Mouse (Mus musculus) c-Kit-positive CD71-positive TER-119-positive erythroid progenitor cells, embryonic 14.5 days (primary cell): Measurements from ENCODE around the gene Tmem132a.

ENCODE experiments used
- DNase-seq: peaks from one replicate; pipeline ENCODE4 v3.0.0-alpha.2; 2013; ENCODE audit warnings: low spot score

The Tmem132a gene

GRCm38 (mm10) chr19:10832030-10832429 lies 37.7 kb downstream of the Tmem132a start:
- no peak for DNase-seq

DNA sequence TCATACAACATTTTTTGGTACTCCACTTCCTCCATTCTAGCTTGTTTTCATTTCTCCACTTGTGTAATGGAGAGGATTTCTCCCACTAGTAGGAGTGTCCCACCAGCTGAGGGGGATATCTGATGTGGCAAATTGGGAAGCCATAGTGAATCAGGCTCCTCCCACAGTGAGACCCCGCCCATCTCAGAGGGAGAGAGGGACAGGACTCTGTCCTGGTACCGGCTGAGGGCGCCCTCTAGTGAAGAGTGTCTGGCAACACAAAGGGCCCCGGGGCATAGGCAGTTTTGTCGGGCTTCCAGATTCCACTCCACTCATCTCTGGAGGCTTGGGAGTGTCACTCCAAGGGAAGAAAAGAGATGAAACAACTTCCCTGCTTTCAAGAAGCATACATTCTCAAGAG lies 38.3 kb downstream of the Tmem132a start:
- DNase-seq: peak; percentile 40

GRCm38 (mm10) chr19:10829436-10830175 lies 40.1 kb downstream of the Tmem132a start, which contains the start of gene Cd6:
Gene Cd6 (minus strand): TSS chr19:10830058.
- no peak for DNase-seq

DNA sequence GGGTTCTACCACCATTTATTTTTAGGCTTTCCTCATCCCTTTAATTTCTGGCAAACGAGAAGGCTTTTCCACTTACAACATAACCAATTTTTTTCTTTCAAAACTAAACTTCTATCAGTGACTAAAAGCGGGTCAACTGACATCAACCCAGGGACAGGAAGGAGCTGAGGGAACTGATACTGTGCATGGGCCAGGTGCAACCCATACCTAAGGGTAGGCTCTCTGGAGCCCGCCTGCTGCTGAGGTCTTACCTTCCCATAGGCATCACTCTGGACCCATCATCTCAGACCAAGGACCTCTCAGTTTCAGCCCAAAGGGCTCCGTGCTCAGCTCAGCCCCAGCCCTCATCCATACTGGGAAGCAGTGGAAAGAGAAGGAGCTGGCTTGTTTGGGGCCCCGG lies 41.4 kb downstream of the Tmem132a start:
- DNase-seq: no peak

- no peak for DNase-seq
Observed at GRCm38 (mm10) chr19:10824061-10824460, 45.7 kb downstream of the Tmem132a start.

GRCm38 (mm10) chr19:10822534-10822933 lies 47.2 kb downstream of the Tmem132a start:
- no peak for DNase-seq

DNA sequence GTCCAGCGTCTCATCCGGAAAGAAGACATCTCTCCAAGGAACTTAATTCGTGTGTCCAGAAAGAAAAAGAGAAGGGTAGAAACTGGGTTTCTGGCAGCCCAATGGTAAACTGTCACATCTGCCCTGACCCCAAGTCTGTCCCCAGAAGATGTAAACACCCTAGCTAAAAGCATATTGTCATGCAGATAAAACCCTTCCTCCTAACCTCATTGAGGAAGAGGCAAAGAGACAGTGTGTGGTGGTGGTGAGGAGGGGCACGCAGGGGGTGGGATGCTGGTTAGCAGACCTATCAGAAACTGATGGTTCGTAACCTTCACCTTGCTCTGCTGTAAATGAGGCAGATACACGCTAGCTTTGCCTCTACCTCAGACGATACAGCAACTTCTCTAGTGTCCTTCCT lies 48.4 kb downstream of the Tmem132a start:
- DNase-seq: no peak

DNA sequence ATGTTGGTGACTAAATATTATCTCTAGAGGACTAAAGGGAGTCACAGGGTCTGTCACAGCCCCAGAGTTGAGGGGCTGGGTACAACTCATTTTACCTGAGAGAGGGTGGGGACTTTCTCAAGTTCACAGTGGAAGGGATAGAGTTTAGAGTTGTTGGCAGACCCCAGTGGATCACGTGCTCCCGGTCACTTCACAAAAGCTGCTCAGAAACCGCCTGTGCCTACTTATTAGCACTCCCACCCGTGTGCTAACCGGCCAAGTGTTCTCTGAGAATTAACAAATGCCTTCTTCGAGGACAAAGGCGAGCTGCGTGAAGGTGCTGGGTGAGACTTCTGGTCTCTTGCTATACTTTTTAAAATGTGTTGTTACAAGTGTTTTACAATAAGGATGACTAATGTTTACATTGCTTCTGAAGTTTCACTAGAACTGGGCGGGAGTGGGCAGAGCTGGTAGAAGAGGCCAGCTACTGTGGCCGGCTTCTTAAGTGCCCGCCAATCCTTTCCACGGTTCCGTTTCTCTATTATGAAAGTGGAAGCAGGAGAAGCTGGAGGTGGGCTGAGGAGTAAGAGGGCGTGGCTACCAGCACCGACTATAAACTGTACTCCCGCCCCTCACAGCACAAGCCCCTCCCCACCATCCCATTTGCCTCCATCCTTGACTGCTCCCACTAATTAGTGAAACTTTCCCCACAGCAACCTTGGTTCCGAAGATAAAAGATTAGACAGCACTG lies 51.4 kb downstream of the Tmem132a start:
- DNase-seq: no peak

DNA sequence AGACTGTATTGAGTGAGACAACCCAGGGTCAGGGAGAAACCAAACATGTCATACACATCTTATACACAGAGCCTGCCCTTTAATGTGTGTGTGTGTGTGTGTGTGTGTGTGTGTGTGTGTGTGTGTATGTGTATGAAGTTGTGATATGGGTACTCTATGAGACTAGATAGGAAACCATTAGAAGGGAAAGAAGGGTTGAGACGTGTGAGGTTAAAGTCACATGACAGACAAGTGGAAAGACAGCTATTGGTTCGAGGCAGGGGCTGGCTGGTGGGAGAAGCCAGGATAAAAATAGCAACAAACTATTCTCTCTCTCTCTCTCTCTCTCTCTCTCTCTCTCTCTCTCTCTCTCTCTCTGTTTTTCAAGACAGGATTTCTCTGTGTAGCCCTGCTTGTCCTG lies 53.3 kb downstream of the Tmem132a start:
- no peak for DNase-seq

DNA sequence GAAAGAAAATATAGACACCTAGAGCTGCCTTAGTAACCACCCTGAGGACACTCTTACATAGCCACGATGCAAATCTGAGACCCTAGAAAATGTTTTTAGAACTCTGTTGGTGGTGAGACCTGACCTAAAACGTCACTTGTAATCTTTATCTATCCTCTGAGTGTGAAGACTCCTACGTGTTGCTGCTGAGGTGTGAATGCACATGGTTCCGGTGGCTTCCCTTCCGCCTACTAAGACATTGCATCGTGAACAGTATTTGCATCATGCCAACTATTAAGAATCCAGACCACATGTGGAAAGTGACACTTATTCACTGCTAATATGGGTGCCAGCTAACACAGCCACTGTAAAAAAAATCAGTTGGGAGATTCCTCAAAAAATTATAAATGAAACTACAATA lies 53.9 kb downstream of the Tmem132a start:
- DNase-seq: no peak

DNA sequence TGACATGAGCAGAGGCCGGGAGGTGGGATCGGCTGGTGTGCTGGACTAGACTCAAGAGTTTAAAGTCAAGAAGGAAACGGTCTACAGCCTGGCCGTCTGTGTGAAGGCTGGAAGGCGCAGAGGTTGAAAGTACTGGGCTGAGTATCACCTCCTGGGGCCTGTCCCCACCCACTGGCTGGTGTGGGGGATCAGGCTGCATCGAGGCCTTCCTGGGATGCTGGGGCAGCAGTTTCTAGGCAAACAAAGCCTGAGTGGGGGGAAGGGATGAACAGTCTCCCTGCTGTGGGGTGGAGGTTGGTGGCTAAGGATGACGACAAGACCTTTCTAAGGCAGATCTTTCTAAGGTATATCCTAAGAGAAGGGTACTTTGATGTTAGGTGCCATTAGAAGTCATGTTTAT lies 55.8 kb downstream of the Tmem132a start:
- DNase-seq: no peak

GRCm38 (mm10) chr19:10813039-10813438 lies 56.7 kb downstream of the Tmem132a start:
- DNase-seq: no peak

GRCm38 (mm10) chr19:10811471-10811870 lies 58.3 kb downstream of the Tmem132a start:
- no peak for DNase-seq

DNA sequence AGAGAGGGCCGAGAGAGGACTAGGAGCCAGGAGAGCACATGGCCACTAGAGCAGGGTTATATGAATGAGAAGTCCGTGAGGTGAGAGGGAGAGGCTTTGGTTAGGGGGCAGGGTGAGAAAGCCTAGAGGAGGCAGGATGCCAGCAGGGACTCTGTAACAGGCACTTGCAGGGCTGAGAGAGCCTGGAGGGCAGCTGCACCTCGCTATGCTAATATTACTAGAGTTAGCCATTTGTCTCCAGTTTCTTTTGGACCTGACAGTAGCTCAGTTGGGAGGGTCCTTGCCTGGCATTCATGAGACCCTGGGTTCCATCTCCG lies 59.6 kb downstream of the Tmem132a start:
- DNase-seq: no peak

DNA sequence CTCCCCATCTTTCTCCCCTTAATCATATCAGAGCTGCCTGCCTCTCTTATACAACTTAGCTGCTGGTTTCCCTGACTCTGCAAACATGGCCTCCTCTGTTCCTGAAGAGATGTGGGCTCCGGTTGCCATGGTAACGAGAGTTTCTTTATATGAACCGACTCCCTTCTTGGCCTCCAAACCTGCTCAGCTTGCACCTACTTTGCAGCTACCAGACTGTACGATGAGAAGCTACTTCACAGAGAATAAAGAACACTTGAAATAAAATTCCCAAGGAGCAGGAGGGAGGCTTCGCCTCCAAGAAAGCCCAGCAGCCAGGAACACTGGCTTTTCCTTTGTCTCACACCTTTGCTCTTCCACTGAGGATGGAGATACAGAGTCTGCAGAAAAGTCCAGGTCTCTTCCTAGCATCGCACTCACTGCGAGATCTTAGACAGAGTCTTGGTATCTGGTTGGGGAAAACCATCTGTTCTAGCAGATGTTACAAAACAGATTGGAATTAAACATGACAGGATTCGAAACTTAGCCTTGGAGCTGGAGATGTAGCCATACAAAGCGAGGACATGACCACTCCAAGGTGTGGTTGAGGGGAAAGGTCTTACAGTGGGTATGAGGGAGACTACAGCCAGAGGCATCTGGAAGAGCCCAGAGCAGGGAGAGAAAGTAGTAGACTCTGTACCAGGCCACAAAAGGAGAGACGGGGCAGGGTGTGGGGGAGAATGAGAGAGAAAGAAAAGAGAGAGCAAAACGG lies 60.1 kb downstream of the Tmem132a start:
- no peak for DNase-seq

- no peak for DNase-seq
Observed at GRCm38 (mm10) chr19:10808524-10809233, 61.1 kb downstream of the Tmem132a start.
